Mouse (Mus musculus) lung, postnatal 4 days (tissue): ENCODE measurements around the gene Wdr44.

Experiments
- DNase-seq, 2 experiments: peaks; one replicate each; pipeline ENCODE4 v3.0.0; 2021

Gene Wdr44

DNA sequence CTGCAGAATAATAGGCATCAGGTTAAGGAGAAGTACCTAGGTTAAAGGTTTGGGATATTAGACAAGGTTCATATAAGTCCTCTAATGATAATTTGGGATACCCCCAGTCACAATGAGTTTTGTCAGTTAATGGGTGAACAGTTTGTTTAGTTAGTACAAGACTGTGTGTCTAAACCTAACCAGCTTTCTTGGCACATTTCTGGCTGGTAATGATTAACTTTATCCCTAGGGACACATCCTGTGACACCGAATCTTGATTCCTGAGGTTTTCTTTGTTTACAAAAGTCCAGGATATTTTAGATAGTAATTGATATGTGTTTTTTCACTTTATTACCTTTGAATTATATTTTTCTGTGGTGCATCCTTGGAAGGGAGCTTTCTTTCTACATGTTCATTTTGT is 148.1 kb downstream of the Wdr44 start:
- no peak for DNase-seq
